Mouse (Mus musculus): ENCODE measurements around the gene Gm20696.

- no peak for TF ChIP-seq CTCF (IDR thresholded peaks at IDR 0.05; ENCODE audit: low read depth, low read length)
- TF ChIP-seq POLR2A (IDR thresholded peaks at IDR 0.05; ENCODE audit: borderline replicate concordance, low read depth, low read length), result no peak
These were observed 89.6 kb downstream of the Gm20696 start for GRCm38 (mm10) chr6:99577040-99577439.

Data from bone marrow macrophage, adult 2 months (primary cell).